Mouse (Mus musculus): ENCODE results near the gene Tor3a. TPM values are rescaled to one million over a fixed set of nuclear protein-coding genes. Genes with fewer than 3 reads are reported as not detected.

Gene Tor3a
- 10.4 and 12.3 TPM in 2 replicates for polyA plus RNA-seq (2015; fragmentation: Nextera tagmentation; extraction: Ambion mirVana)

DNA sequence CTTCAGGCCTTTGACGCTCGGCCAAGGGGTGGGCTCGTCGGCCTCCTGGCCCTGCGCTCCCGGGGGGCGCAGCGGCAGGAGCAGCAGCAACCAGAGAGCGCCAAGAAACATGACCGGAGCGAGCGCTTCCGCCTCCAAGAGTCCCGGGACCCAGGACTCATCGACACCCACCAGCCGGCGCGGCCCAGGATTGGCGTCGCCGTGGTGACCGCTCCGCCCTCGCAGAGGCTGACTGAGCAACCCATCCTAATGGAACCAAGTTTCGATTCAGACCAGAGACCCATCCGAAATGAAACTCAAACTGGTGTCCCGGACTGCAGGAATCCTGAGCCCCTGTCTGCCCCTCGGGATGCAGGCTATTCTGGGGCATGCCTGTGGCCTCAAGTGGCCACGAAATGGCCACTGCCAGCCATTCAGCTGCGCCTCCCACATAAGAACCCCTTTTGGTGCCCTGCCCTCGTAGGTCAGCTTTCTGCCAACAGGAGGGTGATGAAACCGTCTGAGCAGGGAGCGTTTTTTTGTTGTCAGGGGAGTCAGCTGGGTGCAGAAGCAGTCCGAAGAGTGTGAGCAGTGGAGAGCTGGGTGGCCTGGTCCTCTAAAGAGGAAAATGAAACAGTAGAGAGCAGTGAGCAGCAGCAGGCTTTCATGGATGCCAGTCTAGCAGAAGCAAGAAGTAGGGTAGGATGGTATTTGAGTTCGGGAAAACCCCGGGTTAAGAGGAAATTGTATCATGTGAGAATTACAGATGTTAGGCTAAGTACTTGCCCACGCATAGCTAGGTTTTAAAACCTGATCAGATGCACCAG, at the start of gene Tor3a:
Gene Tor3a (minus strand): TSS at position 162 of the 806 bp plus-strand sequence.

GRCm38 (mm10) chr1:156718950-156719805, 45.0 kb upstream of the Tor3a start, which contains the start of gene Fam20b:
Gene Fam20b (minus strand): TSS chr1:156719086.

Other genes with a start within 250 kb of the Tor3a start
- gene Soat1, start 200.0 kb downstream of the Tor3a start, polyA plus RNA-seq (2015; fragmentation: Nextera tagmentation; extraction: Ambion mirVana), result 14.6 and 17.7 TPM in 2 replicates
- gene Gm10031, start 150.3 kb downstream of the Tor3a start, polyA plus RNA-seq (2015; fragmentation: Nextera tagmentation; extraction: Ambion mirVana), result 0.19 and 0.26 TPM in 2 replicates
- gene Abl2, start 115.6 kb downstream of the Tor3a start, polyA plus RNA-seq (2015; fragmentation: Nextera tagmentation; extraction: Ambion mirVana), result 2.1 and 2.2 TPM in 2 replicates
- gene Fam20b, start 44.7 kb upstream of the Tor3a start, polyA plus RNA-seq (2015; fragmentation: Nextera tagmentation; extraction: Ambion mirVana), result 16.7 and 19.6 TPM in 2 replicates
- gene Angptl1, start 164.2 kb upstream of the Tor3a start, polyA plus RNA-seq (2015; fragmentation: Nextera tagmentation; extraction: Ambion mirVana), result 4.2 and 6.2 TPM in 2 replicates

Measured in urinary bladder, postnatal 0 days (tissue).